Mouse (Mus musculus) heart, embryonic 13.5 days (tissue): Measurements from ENCODE around the gene Socs2. TPM values are rescaled to one million over a fixed set of nuclear protein-coding genes. Genes with fewer than 3 reads are reported as not detected.
A peak's percentile ranks its signal among the peaks of the same experiment; 100 is the strongest.

Source experiments
- ATAC-seq: fragments of 200-750 bp; cut with Nextera tagmentation; 2 replicates; pipeline ENCODE4 v1.8.0; 2017; ENCODE audit warnings: moderate TSS enrichment; ENCODE audit not compliant: insufficient number of reproducible peaks, low FRiP score, low TSS enrichment; ENCODE audit errors: extremely low read depth
- H3K27ac ChIP-seq: fragments of 300-500 bp; sonication (generic); replicated peaks from 2 replicates; pipeline ENCODE4 v1.5.1; 2015; ENCODE audit warnings: moderate library complexity, mild to moderate bottlenecking, inconsistent platforms
- H3K27me3 ChIP-seq: fragments of 300-500 bp; sonication (generic); replicated peaks from 2 replicates; pipeline ENCODE4 v1.6.1; 2015; ENCODE audit warnings: mild to moderate bottlenecking, inconsistent platforms
- H3K36me3 ChIP-seq: fragments of 300-500 bp; sonication (generic); 2 replicates; pipeline ENCODE4 v1.6.1; 2015; ENCODE audit warnings: mild to moderate bottlenecking, inconsistent platforms
- H3K4me1 ChIP-seq: fragments of 300-500 bp; sonication (generic); 2 replicates; pipeline ENCODE4 v1.6.1; 2015; ENCODE audit warnings: inconsistent platforms
- H3K4me2 ChIP-seq: fragments of 300-500 bp; sonication (generic); 2 replicates; pipeline ENCODE4 v1.6.1; 2015; ENCODE audit warnings: inconsistent platforms, mild to moderate bottlenecking, moderate library complexity
- H3K4me3 ChIP-seq: fragments of 300-500 bp; sonication (generic); 2 replicates; pipeline ENCODE4 v1.5.1; 2015; ENCODE audit warnings: moderate library complexity, mild to moderate bottlenecking, inconsistent platforms
- H3K9ac ChIP-seq: fragments of 300-500 bp; sonication (generic); 2 replicates; pipeline ENCODE4 v1.6.1; 2015; ENCODE audit warnings: inconsistent platforms, mild to moderate bottlenecking, moderate library complexity
- H3K9me3 ChIP-seq: fragments of 300-500 bp; sonication (generic); 2 replicates; pipeline ENCODE4 v1.6.1; 2016; ENCODE audit warnings: inconsistent platforms
- WGBS: fragments of 180-500 bp; shearing (Covaris S2); methylation state at CpG from one replicate; pipeline ENCODE4 v1.1.7; 2015; ENCODE audit warnings: mixed read lengths; 5-methylcytosine and 5-hydroxymethylcytosine counted together
- polyA plus RNA-seq: library from polyadenylated mRNA; unstranded; fragments of >200 nt; fragmentation: Nextera tagmentation; extraction: Ambion mirVana; gene quantifications from 2 replicates; pipeline ENCODE4 v1.2.1, GENCODE M21; 2015

Gene Socs2
- 43.6 and 45.2 TPM in 2 replicates for polyA plus RNA-seq

DNA sequence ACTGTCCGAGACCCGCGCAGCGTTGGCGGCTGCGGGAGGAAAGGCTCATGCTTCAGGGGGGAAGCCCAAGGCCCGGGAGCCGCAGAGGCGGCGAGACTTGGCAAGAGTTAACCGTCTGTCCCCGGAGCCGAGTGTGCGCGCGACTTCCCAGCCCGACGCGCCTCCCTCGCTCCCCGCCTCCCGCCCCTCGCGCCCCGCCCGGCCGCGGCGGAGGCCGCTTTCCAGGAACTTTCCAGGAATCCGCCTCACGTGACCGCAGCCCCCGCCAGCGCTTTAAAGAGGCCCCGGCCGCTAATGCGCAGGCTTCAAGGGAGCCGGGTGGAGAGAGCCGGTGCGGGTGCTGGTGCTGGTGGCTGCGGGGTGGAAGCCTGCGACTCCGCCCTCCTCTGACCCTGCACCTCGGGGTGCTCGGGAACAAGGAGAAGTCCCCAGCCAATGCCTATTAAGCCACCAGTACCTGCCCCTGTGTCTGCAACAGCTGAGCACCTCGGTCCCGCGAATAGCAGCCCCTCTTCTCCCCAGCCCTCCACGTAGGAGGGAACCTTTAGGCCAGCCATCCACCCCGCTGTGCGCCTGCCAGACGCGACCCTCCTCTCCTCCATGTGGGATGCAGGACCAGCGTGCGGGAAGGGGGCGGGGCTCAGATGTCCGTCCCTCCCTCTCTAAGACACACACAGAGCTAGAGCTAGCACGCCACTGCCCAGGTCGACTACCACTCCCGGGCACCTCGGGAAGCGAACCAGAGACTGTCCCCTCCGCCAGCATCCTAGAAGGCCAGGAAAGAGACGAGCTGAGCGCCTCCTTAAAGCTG, at the start of gene Socs2:
TSS of gene Socs2 (minus strand) at position 496 of the 811 bp plus-strand sequence.
- under 1% methylated on average over 62 of the region's 66 CpGs for WGBS
- Histone ChIP-seq H3K9me3 (no peaks in the 10 kb centered on the region), H3K36me3 (0 out of 2 replicates have a peak, but pooled peaks cover 4% of the 10 kb centered on the region), H3K4me1 (peaks cover 26% of the 10 kb centered on the region), H3K4me2 (peak within 1 kb of the TSS; percentile 98), H3K27ac (peak within 1 kb of the TSS; percentile 92), H3K27me3 (peaks cover 12% of the 10 kb centered on the region; the same call in 1 of the 2 replicates), H3K9ac (peak within 1 kb of the TSS; percentile 92), H3K4me3 (peak within 1 kb of the TSS; percentile 87)
- peak; percentile 80 for ATAC-seq

DNA sequence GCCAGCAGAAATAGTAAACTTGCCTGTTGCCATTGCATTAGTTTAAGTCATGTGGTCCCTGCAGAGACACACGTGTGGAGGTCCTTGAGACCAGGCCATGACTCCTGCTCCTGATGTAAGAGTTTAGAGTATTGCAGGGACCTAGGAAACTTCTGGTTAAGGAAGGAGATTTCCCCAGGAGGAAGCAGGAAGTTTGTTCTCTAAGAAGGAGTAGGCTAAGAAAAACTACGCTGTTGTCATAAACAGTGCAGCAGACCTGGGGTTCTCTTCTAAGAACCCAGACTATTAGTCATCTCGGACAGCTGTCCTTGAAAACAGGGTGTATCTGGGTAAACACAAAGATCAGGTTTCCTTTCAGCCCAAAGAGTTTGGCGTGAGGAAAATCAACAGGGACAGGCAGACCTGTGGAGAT, 48.5 kb upstream of the Socs2 start:
- Histone ChIP-seq H3K36me3 (no peaks in the 10 kb centered on the region), H3K27me3 (no peaks in the 10 kb centered on the region), H3K4me3 (no peak overlapping the region), H3K27ac (no peak overlapping the region), H3K4me2 (no peak overlapping the region), H3K9ac (no peak overlapping the region), H3K9me3 (no peaks in the 10 kb centered on the region), H3K4me1 (peaks cover 5% of the 10 kb centered on the region; the same call in 1 of the 2 replicates)
- WGBS = 25% methylated on average over 4 of the region's 4 CpGs
- ATAC-seq = no peak

DNA sequence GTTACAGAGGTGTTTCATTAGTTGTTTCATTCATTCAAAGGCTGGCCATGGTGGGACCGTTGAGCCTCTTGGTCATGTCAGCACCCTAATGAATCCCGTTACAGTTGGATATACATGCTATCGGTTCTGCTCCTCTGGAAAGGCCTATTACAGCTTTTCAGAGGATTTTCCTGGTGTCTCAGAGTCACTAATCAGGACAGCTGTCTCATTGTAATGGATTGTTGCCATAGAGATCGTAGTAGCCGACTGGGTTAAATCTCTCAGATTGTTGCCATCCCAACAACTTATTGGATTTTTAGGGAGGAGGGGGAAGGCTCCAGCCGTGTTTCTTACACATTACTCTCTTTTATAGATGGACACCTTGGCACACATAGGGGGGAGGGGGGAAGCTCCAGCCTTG, 47.5 kb upstream of the Socs2 start:
- WGBS = 73% methylated on average over 6 of the region's 6 CpGs
- ATAC-seq = no peak

DNA sequence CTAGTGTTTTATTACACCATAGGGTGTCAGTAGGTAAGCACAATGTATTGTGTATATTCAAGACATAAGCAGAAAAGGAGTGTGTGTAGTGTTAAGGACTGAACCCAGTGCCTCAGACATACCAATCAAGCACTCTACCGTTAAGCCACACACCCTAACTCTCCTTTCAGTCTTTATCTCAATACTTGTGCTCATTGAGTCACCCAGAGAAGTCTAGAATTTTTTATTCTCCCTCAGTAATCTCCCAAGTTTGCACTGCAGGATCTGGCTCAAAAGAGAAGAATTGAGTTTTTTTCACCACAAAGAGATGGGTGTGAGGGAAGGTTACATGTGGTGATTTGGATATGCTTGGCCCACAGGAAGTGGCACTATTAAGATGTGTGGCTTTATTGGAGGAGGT, 45.3 kb upstream of the Socs2 start:
- no peak for ATAC-seq
- Histone ChIP-seq H3K4me3 (no peak overlapping the region), H3K4me1 (peaks cover 5% of the 10 kb centered on the region; the same call in 1 of the 2 replicates), H3K4me2 (no peak overlapping the region), H3K27ac (no peak overlapping the region), H3K36me3 (no peaks in the 10 kb centered on the region), H3K9me3 (no peaks in the 10 kb centered on the region), H3K27me3 (no peaks in the 10 kb centered on the region), H3K9ac (no peak overlapping the region)
- 63% methylated on average over 1 of the region's 1 CpGs for WGBS

More for the DNA sequence above, 47.5 kb upstream of the Socs2 start:
- no peaks in the 10 kb centered on the region for H3K9me3 ChIP-seq
- no peaks in the 10 kb centered on the region for H3K27me3 ChIP-seq
- no peak overlapping the region for H3K9ac ChIP-seq
- H3K27ac ChIP-seq = no peak overlapping the region
- H3K4me2 ChIP-seq = no peak overlapping the region
- no peak overlapping the region for H3K4me3 ChIP-seq
- peaks cover 5% of the 10 kb centered on the region; the same call in 1 of the 2 replicates for H3K4me1 ChIP-seq
- H3K36me3 ChIP-seq = no peaks in the 10 kb centered on the region

DNA sequence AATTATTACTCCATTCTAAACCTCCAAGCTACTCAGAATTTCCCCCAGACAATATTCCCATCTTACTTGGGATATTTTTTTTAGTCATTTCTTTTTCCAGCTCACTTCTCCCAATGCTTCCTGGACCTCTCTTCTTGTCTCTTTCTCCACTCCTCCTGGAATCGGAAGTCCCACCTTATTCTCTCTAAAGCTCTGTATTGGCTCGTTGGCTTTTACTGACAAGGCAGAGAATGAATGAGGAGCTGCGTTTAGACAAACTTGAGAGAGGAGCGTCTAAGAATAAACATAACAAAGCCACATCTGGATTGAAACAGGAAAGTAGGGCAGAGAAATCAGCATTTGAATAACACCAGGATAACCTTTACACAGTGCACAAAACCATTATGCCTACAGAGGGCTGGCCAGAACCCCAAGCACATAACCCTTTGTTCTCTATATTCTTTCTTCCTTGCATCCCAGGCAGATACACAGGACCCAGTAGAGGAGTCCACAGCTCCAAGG, 44.1 kb upstream of the Socs2 start:
- H3K27ac ChIP-seq = no peak overlapping the region
- no peak overlapping the region for H3K4me3 ChIP-seq
- H3K4me1 ChIP-seq = peaks cover 5% of the 10 kb centered on the region; the same call in 1 of the 2 replicates
- no peak overlapping the region for H3K9ac ChIP-seq
- no peak for ATAC-seq
- H3K4me2 ChIP-seq = no peak overlapping the region
- H3K9me3 ChIP-seq = no peaks in the 10 kb centered on the region
- H3K36me3 ChIP-seq = no peaks in the 10 kb centered on the region
- WGBS = 67% methylated on average over 4 of the region's 4 CpGs
- H3K27me3 ChIP-seq = no peaks in the 10 kb centered on the region

DNA sequence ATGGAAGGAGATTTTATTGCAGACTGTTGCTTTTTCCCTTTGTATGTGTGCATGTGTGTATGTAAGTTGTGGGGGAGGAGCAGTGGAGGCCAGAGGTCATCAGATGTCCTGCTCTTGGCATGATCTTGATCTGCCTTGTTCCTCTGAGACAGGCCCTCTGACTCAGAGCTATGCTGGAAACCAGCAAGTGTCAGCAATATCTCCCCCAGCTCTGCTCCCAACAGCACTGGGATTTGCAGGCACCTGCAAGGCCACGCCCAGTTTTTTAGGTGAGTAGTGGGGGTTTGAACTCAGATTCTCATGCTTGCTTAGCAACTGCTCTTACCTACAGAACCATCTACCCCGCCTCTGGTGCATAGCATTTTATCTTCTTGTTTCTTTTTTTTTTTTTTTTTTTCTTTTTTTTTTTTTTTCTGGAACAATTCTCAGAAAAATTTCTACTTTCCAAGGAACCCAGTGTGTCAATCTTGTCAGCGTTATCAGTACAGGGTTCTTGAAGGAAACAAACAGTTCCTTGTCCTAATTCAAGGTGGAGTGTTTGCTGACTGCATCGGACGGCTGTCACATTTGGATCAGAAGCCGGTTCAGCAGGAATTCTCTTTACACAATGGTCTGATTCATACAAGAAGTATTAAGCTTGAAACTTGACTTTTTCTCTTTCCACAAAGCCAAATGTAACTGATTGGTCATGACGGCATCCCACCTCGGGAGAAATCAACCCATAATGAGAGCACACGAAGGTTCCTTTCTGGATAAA, 41.2 kb upstream of the Socs2 start:
- Histone ChIP-seq H3K9me3 (no peaks in the 10 kb centered on the region), H3K27me3 (no peaks in the 10 kb centered on the region), H3K4me3 (no peak overlapping the region), H3K36me3 (no peaks in the 10 kb centered on the region), H3K4me1 (no peaks in the 10 kb centered on the region), H3K4me2 (no peak overlapping the region), H3K27ac (no peak overlapping the region), H3K9ac (no peak overlapping the region)
- 73% methylated on average over 9 of the region's 9 CpGs for WGBS
- ATAC-seq = no peak

- H3K4me3 ChIP-seq = no peak overlapping the region
- H3K4me2 ChIP-seq = no peak overlapping the region
- H3K4me1 ChIP-seq = no peaks in the 10 kb centered on the region
- H3K9me3 ChIP-seq = no peaks in the 10 kb centered on the region
- ATAC-seq = no peak
- WGBS = 61% methylated on average over 8 of the region's 8 CpGs
- no peak overlapping the region for H3K27ac ChIP-seq
- H3K9ac ChIP-seq = no peak overlapping the region
- no peaks in the 10 kb centered on the region for H3K36me3 ChIP-seq
- H3K27me3 ChIP-seq = no peaks in the 10 kb centered on the region
Observed at GRCm38 (mm10) chr10:95457367-95458049, 40.5 kb upstream of the Socs2 start.

DNA sequence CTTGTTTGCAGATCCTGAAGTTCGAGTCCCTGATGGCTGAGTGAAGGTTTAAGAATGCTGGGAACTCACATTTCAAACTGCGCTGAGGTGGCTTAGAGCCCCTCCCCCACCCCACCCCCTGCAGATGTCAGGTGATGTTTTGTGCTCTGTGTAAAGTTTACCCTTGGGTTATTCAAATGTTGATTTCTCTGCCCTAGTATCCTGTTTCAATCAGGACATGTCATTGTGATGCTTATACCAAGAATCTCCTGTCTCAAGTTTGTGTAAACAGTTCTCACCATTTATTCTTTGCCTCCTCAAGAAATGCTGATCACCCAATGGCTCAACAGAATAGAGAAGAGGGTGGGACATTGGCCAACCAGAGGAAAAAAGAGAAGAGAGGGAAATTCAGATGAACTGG, 39.1 kb upstream of the Socs2 start:
- Histone ChIP-seq H3K4me3 (no peak overlapping the region), H3K27me3 (no peaks in the 10 kb centered on the region), H3K4me1 (no peaks in the 10 kb centered on the region), H3K9ac (no peak overlapping the region), H3K27ac (no peak overlapping the region), H3K36me3 (no peaks in the 10 kb centered on the region), H3K4me2 (no peak overlapping the region), H3K9me3 (no peaks in the 10 kb centered on the region)
- ATAC-seq = no peak
- WGBS = 71% methylated on average over 2 of the region's 2 CpGs

GRCm38 (mm10) chr10:95453282-95453681, 36.3 kb upstream of the Socs2 start:
- ATAC-seq = no peak
- no peaks in the 10 kb centered on the region for H3K36me3 ChIP-seq
- H3K27ac ChIP-seq = no peak overlapping the region
- no peak overlapping the region for H3K4me2 ChIP-seq
- no peaks in the 10 kb centered on the region for H3K9me3 ChIP-seq
- H3K27me3 ChIP-seq = no peaks in the 10 kb centered on the region
- 74% methylated on average over 5 of the region's 5 CpGs for WGBS
- H3K4me1 ChIP-seq = 0 out of 2 replicates have a peak, but pooled peaks cover 5% of the 10 kb centered on the region
- no peak overlapping the region for H3K9ac ChIP-seq
- H3K4me3 ChIP-seq = no peak overlapping the region

GRCm38 (mm10) chr10:95449033-95449432, 32.1 kb upstream of the Socs2 start:
- Histone ChIP-seq H3K27ac (no peak overlapping the region), H3K9me3 (no peaks in the 10 kb centered on the region), H3K4me1 (0 out of 2 replicates have a peak, but pooled peaks cover 5% of the 10 kb centered on the region), H3K36me3 (no peaks in the 10 kb centered on the region), H3K4me3 (no peak overlapping the region), H3K4me2 (no peak overlapping the region), H3K27me3 (0 out of 2 replicates have a peak, but pooled peaks cover 4% of the 10 kb centered on the region), H3K9ac (no peak overlapping the region)
- WGBS = 29% methylated on average over 6 of the region's 6 CpGs
- ATAC-seq = no peak

DNA sequence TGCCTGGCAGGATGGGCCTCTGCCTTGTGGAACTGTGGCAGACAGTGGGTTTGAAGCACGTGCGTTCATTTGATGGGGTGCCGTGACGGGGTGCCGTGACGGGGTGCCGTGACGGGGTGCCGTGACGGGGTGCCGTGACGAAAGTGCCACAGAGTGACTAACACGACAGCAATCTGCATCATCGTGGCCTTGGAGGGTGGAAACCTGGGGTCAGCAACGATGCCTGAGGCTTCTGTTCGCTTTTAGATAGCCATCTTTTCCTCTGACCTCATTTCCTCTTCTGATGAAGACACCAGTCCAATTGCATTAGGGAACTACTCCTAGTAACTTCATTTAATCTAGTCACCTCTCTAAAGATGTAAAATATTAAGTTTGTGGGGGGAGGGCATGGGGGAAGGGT, 31.0 kb upstream of the Socs2 start:
- Histone ChIP-seq H3K4me3 (no peak overlapping the region), H3K27ac (no peak overlapping the region), H3K27me3 (0 out of 2 replicates have a peak, but pooled peaks cover 4% of the 10 kb centered on the region), H3K9ac (no peak overlapping the region), H3K4me1 (0 out of 2 replicates have a peak, but pooled peaks cover 5% of the 10 kb centered on the region), H3K4me2 (no peak overlapping the region), H3K9me3 (no peaks in the 10 kb centered on the region), H3K36me3 (no peaks in the 10 kb centered on the region)
- 91% methylated on average over 16 of the region's 16 CpGs for WGBS
- ATAC-seq = no peak
